Mouse (Mus musculus): ENCODE measurements around the gene Atrnl1. TPM values are rescaled to one million over a fixed set of nuclear protein-coding genes. Genes with fewer than 3 reads are reported as not detected.
"Not testable (repeated sequence)": the region's sequence is repeated elsewhere in the genome, so short reads cannot be mapped to it uniquely, and the experiment has no call there.

Gene Atrnl1
- polyA plus RNA-seq, 1 experiment from 2014 or later, result 6.9 TPM

DNA sequence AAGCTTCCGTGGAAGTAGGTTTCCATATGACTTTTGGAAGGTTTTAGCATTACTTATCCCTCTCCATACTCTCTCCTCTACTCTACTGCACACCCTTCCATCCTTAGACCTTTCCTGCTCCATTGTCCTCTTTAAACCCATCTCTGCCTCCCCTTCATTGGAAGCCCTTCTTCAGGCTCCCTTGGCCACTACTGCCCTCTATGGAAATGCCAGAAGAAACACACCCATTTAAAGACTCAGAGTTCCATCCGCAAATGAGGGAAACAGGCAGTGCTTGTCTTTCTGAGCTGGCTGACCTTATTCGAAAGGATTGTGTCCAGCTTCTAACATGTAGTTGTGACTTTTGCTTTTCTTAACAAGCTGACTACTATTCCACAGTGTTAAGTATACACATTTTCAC, 81.7 kb downstream of the Atrnl1 start:
- DNase-seq (ENCODE audit: low spot score) (no peak), ATAC-seq (no peak)
- H3K4me3 ChIP-seq (ENCODE audit: low read depth, low read length), result no peak overlapping the region
- H3K9me3 ChIP-seq (replicated peaks; ENCODE audit: control insufficient read depth, low read length), result no peaks in the 10 kb centered on the region
- no peak overlapping the region for H3K27ac ChIP-seq (ENCODE audit: low read depth, low read length)
- peaks cover 23% of the 10 kb centered on the region for H3K36me3 ChIP-seq (ENCODE audit: control insufficient read depth, insufficient read depth, low read length)
- no peak overlapping the region for H3K4me2 ChIP-seq (ENCODE audit: low read length)
- H3K4me1 ChIP-seq (ENCODE audit: control insufficient read depth, insufficient read depth, low read length), result no peaks in the 10 kb centered on the region
- 84% methylated on average over 3 of the region's 3 CpGs for WGBS
- H3K9ac ChIP-seq (ENCODE audit: low read length), result no peak overlapping the region
- no peaks in the 10 kb centered on the region for H3K27me3 ChIP-seq (replicated peaks; ENCODE audit: control insufficient read depth, insufficient read depth, low read length)

DNA sequence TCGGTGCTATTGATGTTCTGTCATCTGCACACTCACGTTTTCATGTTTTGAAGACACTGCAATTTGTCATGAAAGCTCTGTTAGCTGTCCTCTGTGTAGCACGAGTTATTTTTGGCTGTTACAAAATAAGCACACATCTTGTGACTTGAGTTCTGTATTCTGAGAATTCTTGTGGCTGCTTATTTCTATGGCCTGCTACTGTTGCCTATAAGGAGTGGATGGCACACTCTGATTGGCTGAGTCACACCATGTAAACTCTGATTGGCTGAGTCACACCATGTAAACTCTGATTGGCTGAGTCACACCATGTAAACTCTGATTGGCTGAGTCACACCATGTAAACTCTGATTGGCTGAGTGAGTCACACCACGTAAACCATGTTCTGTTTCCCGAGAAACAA, 85.9 kb downstream of the Atrnl1 start:
- H3K4me3 ChIP-seq (ENCODE audit: low read depth, low read length); H3K4me2 ChIP-seq (ENCODE audit: low read length); H3K27me3 ChIP-seq (replicated peaks; ENCODE audit: control insufficient read depth, insufficient read depth, low read length); H3K27ac ChIP-seq (ENCODE audit: low read depth, low read length); ATAC-seq; H3K9ac ChIP-seq (ENCODE audit: low read length); H3K9me3 ChIP-seq (replicated peaks; ENCODE audit: control insufficient read depth, low read length); DNase-seq (ENCODE audit: low spot score); H3K4me1 ChIP-seq (ENCODE audit: control insufficient read depth, insufficient read depth, low read length): not testable (repeated sequence)
- peaks cover 28% of the 10 kb centered on the region for H3K36me3 ChIP-seq (ENCODE audit: control insufficient read depth, insufficient read depth, low read length)
- 92% methylated on average over 5 of the region's 5 CpGs for WGBS

GRCm38 (mm10) chr19:57713138-57713537, 102.3 kb downstream of the Atrnl1 start:
- H3K27me3 ChIP-seq (replicated peaks; ENCODE audit: control insufficient read depth, insufficient read depth, low read length), result no peaks in the 10 kb centered on the region
- H3K9me3 ChIP-seq (replicated peaks; ENCODE audit: control insufficient read depth, low read length), result no peaks in the 10 kb centered on the region
- peak; percentile 17 for DNase-seq (ENCODE audit: low spot score)
- peaks cover 27% of the 10 kb centered on the region for H3K36me3 ChIP-seq (ENCODE audit: control insufficient read depth, insufficient read depth, low read length)
- 72% methylated on average over 5 of the region's 5 CpGs for WGBS
- no peak overlapping the region for H3K9ac ChIP-seq (ENCODE audit: low read length)
- no peak for ATAC-seq
- no peak overlapping the region for H3K27ac ChIP-seq (ENCODE audit: low read depth, low read length)
- H3K4me2 ChIP-seq (ENCODE audit: low read length), result no peak overlapping the region
- no peaks in the 10 kb centered on the region for H3K4me1 ChIP-seq (ENCODE audit: control insufficient read depth, insufficient read depth, low read length)
- H3K4me3 ChIP-seq (ENCODE audit: low read depth, low read length), result no peak overlapping the region

GRCm38 (mm10) chr19:57724920-57725319, 114.1 kb downstream of the Atrnl1 start:
- no peaks in the 10 kb centered on the region for H3K9me3 ChIP-seq (replicated peaks; ENCODE audit: control insufficient read depth, low read length)
- H3K4me3 ChIP-seq (ENCODE audit: low read depth, low read length), result no peak overlapping the region
- no peak overlapping the region for H3K9ac ChIP-seq (ENCODE audit: low read length)
- WGBS, result 85% methylated on average over 6 of the region's 6 CpGs
- DNase-seq (ENCODE audit: low spot score), result no peak
- no peak overlapping the region for H3K27ac ChIP-seq (ENCODE audit: low read depth, low read length)
- no peak overlapping the region for H3K4me2 ChIP-seq (ENCODE audit: low read length)
- H3K36me3 ChIP-seq (ENCODE audit: control insufficient read depth, insufficient read depth, low read length), result no peaks in the 10 kb centered on the region
- ATAC-seq, result no peak
- no peaks in the 10 kb centered on the region for H3K4me1 ChIP-seq (ENCODE audit: control insufficient read depth, insufficient read depth, low read length)
- no peaks in the 10 kb centered on the region for H3K27me3 ChIP-seq (replicated peaks; ENCODE audit: control insufficient read depth, insufficient read depth, low read length)

DNA sequence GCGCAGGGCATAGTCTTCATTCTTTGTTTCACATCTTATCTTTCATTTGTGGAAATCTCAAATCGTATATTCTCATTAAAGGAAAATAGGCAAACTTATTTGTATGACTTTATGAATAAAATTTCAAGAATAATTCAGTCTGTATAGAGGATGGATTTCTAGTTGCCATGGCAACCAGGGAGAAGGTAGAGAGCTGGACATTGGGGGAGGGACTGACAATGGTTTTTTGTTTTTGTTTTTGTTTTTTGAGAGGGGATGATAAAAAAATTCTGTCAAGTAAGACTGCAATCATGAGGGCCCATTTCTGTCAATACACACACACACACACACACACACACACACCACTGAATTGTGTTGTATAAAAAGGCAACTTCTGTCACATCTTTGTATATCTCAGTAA, 114.5 kb downstream of the Atrnl1 start:
- no peak for DNase-seq (ENCODE audit: low spot score)
- Histone ChIP-seq H3K4me1 (ENCODE audit: control insufficient read depth, insufficient read depth, low read length) (no peaks in the 10 kb centered on the region), H3K4me3 (ENCODE audit: low read depth, low read length) (no peak overlapping the region), H3K4me2 (ENCODE audit: low read length) (no peak overlapping the region), H3K9me3 (replicated peaks; ENCODE audit: control insufficient read depth, low read length) (no peaks in the 10 kb centered on the region), H3K27me3 (replicated peaks; ENCODE audit: control insufficient read depth, insufficient read depth, low read length) (no peaks in the 10 kb centered on the region), H3K36me3 (ENCODE audit: control insufficient read depth, insufficient read depth, low read length) (no peaks in the 10 kb centered on the region), H3K27ac (ENCODE audit: low read depth, low read length) (no peak overlapping the region), H3K9ac (ENCODE audit: low read length) (no peak overlapping the region)
- WGBS, result 95% methylated on average over 2 of the region's 2 CpGs
- ATAC-seq, result no peak

GRCm38 (mm10) chr19:57727009-57727408, 116.2 kb downstream of the Atrnl1 start:
- no peaks in the 10 kb centered on the region for H3K9me3 ChIP-seq (replicated peaks; ENCODE audit: control insufficient read depth, low read length)
- ATAC-seq, result no peak
- 95% methylated on average over 4 of the region's 4 CpGs for WGBS

DNA sequence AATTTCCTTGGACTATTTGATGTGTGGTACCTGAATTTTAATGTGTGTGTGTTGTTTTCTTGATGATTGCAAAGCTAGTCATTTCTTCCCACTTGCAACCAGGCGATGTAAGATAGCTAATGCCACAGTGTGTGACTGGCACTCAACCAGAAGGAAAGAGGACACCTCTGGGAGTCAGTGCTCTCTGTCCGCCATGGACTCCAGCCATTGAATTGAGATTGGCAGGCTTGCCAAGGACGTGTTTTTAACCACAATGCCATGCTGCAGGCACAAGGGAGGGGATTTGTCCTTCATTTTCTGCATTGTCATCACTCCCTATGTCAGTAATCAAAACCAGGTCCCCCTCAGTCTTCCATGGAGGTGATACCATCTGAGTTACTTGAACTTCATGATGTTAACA, 126.6 kb downstream of the Atrnl1 start:
- Histone ChIP-seq H3K36me3 (ENCODE audit: control insufficient read depth, insufficient read depth, low read length) (peaks cover 9% of the 10 kb centered on the region), H3K4me1 (ENCODE audit: control insufficient read depth, insufficient read depth, low read length) (no peaks in the 10 kb centered on the region), H3K4me2 (ENCODE audit: low read length) (no peak overlapping the region), H3K9me3 (replicated peaks; ENCODE audit: control insufficient read depth, low read length) (no peaks in the 10 kb centered on the region), H3K27me3 (replicated peaks; ENCODE audit: control insufficient read depth, insufficient read depth, low read length) (no peaks in the 10 kb centered on the region), H3K4me3 (ENCODE audit: low read depth, low read length) (no peak overlapping the region), H3K27ac (ENCODE audit: low read depth, low read length) (no peak overlapping the region), H3K9ac (ENCODE audit: low read length) (no peak overlapping the region)
- no peak for ATAC-seq
- 87% methylated on average over 3 of the region's 3 CpGs for WGBS
- no peak for DNase-seq (ENCODE audit: low spot score)

More at GRCm38 (mm10) chr19:57727009-57727408, 116.2 kb downstream of the Atrnl1 start:
- H3K4me2 ChIP-seq (ENCODE audit: low read length), result no peak overlapping the region
- no peaks in the 10 kb centered on the region for H3K27me3 ChIP-seq (replicated peaks; ENCODE audit: control insufficient read depth, insufficient read depth, low read length)
- no peaks in the 10 kb centered on the region for H3K4me1 ChIP-seq (ENCODE audit: control insufficient read depth, insufficient read depth, low read length)
- no peaks in the 10 kb centered on the region for H3K36me3 ChIP-seq (ENCODE audit: control insufficient read depth, insufficient read depth, low read length)
- no peak for DNase-seq (ENCODE audit: low spot score)
- no peak overlapping the region for H3K4me3 ChIP-seq (ENCODE audit: low read depth, low read length)
- no peak overlapping the region for H3K9ac ChIP-seq (ENCODE audit: low read length)
- H3K27ac ChIP-seq (ENCODE audit: low read depth, low read length), result no peak overlapping the region

GRCm38 (mm10) chr19:57745579-57745978, 134.7 kb downstream of the Atrnl1 start:
- Histone ChIP-seq H3K27me3 (replicated peaks; ENCODE audit: control insufficient read depth, insufficient read depth, low read length) (no peaks in the 10 kb centered on the region), H3K9me3 (replicated peaks; ENCODE audit: control insufficient read depth, low read length) (no peaks in the 10 kb centered on the region), H3K36me3 (ENCODE audit: control insufficient read depth, insufficient read depth, low read length) (0 out of 2 replicates have a peak, but pooled peaks cover 4% of the 10 kb centered on the region), H3K27ac (ENCODE audit: low read depth, low read length) (no peak overlapping the region), H3K4me2 (ENCODE audit: low read length) (no peak overlapping the region), H3K9ac (ENCODE audit: low read length) (no peak overlapping the region), H3K4me3 (ENCODE audit: low read depth, low read length) (no peak overlapping the region), H3K4me1 (ENCODE audit: control insufficient read depth, insufficient read depth, low read length) (no peaks in the 10 kb centered on the region)
- DNase-seq (ENCODE audit: low spot score) (peak; percentile 71), ATAC-seq (no peak)
- 65% methylated on average over 9 of the region's 9 CpGs for WGBS

GRCm38 (mm10) chr19:57746553-57746952, 135.7 kb downstream of the Atrnl1 start:
- Histone ChIP-seq H3K9me3 (replicated peaks; ENCODE audit: control insufficient read depth, low read length) (no peaks in the 10 kb centered on the region), H3K36me3 (ENCODE audit: control insufficient read depth, insufficient read depth, low read length) (0 out of 2 replicates have a peak, but pooled peaks cover 4% of the 10 kb centered on the region), H3K9ac (ENCODE audit: low read length) (no peak overlapping the region), H3K27ac (ENCODE audit: low read depth, low read length) (no peak overlapping the region), H3K27me3 (replicated peaks; ENCODE audit: control insufficient read depth, insufficient read depth, low read length) (no peaks in the 10 kb centered on the region), H3K4me1 (ENCODE audit: control insufficient read depth, insufficient read depth, low read length) (no peaks in the 10 kb centered on the region), H3K4me3 (ENCODE audit: low read depth, low read length) (no peak overlapping the region), H3K4me2 (ENCODE audit: low read length) (no peak overlapping the region)
- 91% methylated on average over 11 of the region's 11 CpGs for WGBS
- ATAC-seq (no peak), DNase-seq (ENCODE audit: low spot score) (no peak)

Measured in forebrain, embryonic 14.5 days (tissue).